Mouse (Mus musculus) monocyte, adult 2 months (primary cell): Measurements from ENCODE around the gene Fam184b.
A peak's percentile ranks its signal among the peaks of the same experiment; 100 is the strongest.

Experiments
- DNase-seq, 2 experiments: peaks; one replicate each; pipeline ENCODE4 v3.0.0; 2022; ENCODE audit warnings: low spot score in 2 of 2, low read depth in 1 of 2

The Fam184b gene

DNA sequence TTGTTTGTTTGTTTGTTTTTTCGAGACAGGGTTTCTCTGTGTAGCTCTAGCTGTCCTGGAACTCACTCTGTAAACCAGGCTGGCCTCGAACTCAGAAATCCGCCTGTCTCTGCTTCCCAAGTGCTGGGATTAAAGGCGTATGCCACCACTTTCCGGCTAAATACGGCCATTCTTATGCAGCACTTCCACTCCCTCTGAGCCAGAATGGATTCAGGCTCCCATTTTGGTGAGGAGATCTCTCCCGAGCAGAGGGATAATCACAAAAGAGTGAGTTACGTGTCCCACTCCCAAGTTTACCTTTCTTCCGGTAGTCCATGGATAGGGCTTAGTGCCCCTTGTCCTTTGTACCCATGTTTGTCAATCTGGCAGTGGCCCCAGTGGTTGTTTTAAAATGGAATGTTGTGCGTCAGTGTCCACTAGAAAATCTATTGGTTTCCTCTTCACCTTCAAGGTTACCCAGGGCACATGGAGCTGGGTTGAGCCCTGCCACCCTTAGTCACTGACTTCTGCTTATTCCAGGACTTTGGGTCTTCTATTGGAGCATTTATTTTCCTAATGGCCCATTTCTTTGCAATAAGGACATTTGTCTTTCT is 124.2 kb downstream of the Fam184b start:
- no peak for DNase-seq

DNA sequence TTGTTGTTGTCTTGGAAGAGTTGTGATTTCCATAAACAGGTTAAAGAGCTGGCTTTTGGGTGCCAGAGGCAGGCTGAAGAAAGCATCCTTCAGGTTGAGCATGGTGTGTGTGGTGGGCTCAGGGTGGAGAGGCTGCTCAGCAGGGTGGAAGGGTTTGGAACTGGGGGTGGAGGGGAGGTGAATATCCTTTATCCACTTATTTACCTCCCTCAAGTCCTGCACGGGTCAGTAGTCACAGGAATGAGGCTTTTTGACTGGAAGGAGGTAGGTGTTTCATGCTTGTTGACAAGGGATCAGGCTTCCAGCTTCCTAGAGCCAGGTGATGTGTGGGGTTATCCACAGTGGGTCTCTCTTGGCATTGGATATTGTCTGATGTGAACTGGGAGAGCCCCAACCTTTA is 124.8 kb downstream of the Fam184b start:
- DNase-seq = no peak

DNA sequence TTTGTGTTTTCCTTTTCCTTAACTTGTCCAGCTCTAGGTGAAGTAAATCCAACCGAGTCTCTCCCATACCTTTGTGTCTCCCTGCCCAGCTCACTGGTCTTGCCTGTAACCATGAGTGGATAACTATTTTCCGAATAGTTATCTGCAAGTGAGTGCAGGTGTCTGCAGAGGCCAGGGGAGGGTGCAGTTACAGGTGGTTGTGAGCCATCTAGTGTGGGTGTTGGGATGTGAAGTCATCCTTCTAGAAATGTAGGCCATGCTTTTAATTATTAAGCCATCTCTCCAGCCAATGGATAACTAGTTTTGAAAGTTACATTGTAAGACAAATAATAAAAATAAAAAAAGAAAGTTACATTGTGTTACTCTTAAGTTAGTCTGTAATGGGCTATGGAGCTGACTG is 125.9 kb downstream of the Fam184b start:
- no peak for DNase-seq

DNA sequence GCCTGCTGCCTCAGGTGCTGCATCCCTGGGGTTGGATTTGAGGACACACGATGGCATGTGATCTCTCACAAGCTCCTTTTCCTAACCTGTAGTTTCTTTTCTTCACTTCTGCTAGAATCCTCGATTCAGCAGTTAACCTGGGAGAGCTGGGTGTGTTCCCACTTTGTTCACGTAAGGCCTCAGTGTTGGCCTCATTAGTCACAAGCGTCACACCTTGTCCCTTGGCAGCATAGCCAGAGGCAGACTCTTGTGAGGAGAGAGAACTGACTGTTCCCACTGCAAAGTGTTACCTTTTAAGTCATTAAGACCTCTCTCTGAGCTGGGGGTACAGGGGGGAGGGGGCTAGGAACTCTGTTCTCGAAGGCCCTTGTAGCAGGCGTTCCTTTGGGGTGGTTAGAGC is 126.5 kb downstream of the Fam184b start:
- DNase-seq = no peak

DNA sequence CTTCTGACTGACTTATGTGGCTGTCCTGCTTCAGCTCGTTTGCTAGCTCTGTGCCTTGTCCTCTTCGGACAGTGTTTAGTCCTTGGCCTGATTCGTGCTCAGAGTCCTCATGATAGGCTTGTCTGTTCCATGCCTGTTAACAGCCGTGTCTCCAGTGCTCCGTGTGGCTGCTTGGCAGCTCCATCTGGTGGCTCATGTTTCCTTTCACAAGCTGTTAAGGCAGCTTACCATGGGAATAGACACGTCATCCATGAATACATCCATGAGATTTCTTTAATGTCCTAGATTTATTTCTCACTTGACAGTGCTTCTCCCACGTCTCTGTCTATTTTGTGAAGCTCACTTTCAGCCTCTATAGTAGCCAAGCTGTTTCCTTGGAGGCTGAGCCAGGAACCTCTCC is 129.3 kb downstream of the Fam184b start:
- DNase-seq = no peak

DNA sequence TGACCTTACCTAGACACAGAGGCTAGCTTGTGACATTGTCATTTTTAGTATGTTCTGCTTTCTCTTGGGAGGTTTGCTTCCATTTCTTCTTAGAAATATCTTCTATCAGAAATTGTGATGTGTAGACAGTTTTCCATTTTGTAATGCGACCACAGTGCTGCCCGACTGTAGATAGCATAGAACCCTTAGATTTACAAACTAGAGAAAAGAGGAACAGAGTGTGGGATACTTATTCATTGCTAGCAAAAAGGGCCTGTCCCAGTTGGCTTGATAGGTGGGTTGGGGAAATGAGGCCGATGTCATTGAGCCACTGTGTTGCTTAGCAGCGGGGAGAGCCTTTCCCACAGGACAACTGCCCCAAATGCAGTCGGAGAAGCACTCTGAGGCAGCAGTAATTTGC is 141.8 kb downstream of the Fam184b start:
- DNase-seq = no peak

DNA sequence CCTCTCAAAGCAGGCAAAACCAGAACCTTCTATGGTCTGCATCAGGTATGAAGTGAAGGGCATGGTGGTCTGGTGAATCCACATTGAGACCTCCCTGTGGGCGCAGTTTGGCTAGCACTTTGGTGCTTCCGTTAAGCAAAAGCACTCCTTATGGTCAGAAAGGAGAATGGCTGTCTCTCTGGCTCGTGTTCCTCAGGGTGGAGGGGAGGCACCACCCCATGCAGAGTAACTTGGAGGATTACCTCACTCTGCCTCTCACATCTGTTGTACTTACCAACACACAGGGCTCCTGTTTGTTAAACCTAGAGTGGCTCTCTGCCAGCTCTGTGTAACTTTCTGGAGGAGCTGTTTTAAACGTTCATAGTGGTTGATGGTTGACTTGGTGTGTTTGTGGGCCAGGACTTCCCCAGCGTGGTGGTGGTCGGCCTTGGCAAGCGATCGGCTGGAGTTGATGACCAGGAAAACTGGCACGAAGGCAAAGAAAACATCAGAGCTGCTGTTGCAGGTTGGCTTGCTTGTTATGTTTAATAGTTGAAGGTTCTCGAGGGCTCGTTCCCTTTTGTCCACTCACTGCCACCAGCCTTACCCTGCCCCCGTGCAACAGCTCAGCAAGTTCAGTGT is 142.4 kb downstream of the Fam184b start:
- no peak for DNase-seq

DNA sequence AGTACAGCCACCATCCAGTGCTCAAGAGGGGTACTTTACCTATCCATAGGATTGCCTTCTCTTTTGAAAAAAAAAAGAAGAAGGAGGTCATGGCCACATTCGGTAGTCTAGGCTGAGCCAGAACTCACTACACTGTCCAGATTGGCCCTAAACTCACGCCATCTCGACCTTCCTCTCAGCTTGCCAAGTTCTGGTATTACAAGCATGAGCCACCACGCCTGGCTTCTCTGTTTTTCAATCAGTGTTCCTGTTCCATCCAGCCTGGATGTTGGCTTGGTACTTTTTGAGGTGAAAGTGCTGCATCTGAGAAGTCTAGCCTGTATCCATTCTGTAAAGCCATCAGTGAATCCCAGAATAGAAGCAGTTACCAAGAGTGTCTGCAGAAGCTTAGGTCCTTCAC is 142.9 kb downstream of the Fam184b start:
- no peak for DNase-seq

DNA sequence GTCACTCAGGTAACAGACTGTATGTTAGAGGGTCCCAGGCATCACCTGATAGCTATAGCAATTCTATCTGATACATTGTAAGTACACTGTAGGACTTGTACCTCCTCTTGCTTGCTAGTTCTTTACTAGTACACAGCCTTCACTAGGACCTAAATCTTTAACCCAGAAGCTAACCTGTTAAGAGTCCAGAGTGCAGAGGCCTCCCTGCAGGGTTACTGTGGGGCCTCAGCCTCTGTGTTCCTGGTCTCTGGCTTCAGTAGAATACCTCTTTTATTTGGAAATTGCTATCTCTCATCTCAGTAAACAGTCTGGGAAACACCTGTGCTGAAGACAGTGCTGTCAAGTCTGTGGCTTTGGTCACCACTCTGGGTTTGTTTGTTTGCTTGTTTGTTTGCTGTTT is 143.4 kb downstream of the Fam184b start:
- DNase-seq = no peak

DNA sequence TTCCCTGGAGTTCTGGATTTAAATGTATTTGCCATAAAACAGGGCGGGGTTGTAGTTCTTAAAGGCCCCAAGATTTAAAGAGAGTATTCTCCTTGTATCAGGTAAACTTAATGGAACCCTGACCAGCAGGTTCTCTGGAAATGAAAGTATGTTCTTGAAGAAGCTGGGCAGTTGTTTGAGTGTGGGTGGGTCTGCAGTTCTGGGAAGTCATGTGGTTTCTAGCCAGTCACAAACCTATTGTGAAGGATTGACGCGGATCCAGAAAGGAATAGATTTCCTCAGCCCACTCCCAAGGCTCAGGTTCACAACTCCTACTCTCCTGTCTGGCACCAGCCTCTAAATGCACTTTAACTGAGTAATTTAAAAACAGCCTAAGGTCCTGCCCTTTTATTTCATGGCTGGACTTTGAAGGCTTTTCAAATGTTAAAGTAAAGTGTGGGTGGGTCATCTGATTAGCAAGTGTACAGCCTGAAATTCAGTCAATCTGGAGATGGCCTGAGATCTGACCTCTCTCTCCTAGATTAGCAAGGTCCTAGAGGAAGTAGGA is 143.9 kb downstream of the Fam184b start:
- no peak for DNase-seq

DNA sequence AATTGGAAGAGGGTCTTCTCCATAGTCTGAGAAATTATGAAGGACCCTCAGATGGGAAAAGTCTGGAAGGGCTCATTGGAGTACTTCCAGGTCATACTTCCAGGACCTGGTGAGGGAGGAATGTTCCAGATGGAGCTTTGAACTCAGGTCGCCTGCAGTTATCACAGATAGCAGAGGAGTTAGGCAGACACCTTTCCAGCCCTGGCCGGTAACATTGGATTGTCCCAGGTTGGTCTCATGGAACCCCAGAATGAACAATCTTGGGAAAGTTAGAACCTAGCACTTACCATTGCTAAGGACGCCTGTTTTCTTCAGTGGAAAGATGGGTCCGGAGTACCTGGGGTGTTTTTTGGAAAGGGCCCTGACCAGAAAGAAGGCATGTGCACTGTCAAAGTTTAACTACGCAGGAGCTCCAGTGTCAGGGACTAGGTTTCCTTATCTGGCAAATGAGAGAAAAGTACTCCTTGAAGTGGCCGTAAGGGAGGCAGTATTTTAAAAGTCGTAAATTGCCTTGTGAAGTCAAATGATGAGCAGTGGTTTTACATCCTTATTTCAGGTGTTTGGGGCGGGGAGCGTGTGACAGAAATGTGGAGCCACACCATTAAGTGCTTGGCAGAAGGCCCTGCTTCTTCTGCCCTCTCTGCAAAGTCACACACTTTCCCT is 145.2 kb downstream of the Fam184b start:
- DNase-seq = no peak

DNA sequence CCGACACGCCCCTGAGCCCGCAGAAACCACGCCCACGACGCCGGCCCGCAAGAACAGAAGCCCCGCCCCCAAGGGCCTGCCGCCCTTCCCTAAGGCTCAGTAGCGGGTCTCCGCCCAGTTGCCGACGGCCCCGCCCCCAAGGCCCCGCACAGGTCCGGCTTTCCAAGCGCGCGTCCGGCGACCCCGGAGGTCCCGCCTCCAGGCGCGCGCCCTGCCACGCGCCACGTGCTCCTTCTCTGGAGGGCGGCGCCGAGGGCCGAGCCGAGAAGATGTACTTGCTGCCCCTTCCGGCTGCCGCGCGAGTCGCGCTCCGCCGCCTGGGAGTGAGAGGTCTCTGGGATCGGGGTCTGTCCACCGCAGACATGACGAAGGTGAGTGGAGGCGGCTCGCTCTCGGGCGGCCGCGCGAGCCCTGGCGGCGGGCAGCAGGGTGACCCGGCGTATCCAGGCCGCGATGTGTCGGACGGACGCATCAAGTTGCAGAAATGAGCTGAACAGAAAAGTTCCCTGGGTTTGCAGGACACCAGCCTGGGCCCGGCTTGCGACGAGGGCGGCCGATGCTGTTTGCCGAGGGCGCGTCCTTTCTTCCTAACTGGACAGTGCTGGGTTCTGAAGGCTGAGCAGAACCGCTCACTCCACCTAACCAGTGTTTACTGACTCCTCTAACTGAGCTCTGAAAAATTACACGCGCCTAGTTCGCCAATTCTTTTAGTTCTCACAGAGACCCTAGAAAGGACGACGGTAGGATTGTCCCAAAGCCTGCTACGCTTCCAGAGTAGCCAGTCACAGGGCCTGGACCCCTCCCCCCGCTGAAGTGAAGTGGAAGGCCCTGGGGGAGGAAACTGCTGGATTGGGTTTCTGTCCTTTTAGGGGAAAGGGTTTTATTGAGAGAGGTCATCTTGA is 146.0 kb downstream of the Fam184b start, which contains the start of gene Lap3:
Gene Lap3, plus strand, starts transcription at position 184 of the 902 bp plus-strand sequence.
- DNase-seq = peak; percentile 96 to 99

DNA sequence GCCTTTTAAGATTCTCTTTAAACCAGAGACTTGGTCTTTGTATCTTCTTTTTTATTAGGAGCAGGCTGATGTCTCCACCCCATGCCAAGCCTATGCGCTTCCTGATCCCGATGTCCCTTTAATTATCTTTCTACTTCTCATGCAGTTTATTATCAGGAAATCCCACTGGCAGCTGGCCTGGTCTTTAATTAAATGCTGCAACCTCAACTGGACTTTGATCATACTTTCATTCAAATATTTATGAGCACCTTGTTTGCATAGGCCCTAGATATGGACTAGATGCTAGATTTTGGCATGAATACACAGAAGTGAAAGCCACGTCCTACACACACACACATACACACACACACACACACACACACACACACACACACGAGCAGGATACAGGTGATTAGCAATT is 147.6 kb downstream of the Fam184b start:
- no peak for DNase-seq

DNA sequence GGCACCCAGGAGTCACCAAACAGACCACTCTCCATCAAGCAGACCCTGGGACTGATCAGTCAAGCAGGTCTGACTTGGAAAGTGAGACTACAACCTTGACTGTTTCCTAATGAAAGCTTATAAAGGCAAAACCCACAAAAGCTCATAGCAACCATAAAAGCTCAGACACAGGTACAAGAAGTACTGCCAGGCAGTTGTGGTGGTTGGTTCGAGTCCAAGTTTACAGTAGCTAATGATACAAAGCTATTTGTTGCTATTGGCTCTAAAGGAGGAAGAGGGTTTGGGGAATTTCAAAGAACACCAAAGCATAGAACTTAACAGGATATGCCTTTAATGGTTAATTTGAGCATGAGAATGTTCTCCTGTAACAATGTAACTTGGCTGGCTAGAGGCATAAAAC is 155.8 kb downstream of the Fam184b start:
- DNase-seq = no peak

DNA sequence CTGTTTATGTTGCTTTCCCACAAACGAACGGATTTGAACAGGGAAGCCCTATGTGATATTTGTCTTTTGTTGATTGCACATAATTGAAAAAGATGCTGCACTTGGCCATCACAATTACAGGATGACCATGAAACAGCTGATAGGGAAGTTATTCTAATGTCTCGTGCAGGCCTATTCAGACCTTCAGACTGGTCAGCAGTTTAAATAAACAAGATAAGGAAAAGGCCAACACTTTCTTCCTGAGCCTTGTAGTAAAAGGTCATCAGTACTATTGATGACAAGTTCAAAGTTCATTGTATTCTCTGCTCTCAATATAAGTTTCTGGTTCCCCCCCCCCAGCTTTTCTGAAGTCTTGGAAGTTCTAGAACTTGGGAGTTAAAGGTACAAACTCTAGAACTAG is 156.8 kb downstream of the Fam184b start:
- no peak for DNase-seq

DNA sequence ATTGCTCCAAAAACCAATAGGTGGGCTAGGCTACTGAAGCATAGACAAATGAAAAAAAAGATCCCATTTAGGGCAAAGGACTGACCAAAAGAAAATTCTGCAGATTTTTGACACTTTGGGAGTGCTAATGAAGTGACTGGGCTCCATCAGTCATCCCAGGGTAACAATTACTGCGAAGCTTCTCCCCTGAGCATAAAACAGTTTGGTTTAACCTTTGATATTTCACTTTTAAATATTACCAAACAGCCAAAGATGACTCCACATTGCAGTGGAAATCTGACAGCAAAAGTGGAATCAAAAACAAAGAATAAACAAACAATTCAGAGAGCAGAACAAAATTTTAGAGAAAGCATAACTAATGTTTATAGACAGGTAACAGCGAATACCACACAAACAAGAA is 158.3 kb downstream of the Fam184b start:
- DNase-seq = no peak

DNA sequence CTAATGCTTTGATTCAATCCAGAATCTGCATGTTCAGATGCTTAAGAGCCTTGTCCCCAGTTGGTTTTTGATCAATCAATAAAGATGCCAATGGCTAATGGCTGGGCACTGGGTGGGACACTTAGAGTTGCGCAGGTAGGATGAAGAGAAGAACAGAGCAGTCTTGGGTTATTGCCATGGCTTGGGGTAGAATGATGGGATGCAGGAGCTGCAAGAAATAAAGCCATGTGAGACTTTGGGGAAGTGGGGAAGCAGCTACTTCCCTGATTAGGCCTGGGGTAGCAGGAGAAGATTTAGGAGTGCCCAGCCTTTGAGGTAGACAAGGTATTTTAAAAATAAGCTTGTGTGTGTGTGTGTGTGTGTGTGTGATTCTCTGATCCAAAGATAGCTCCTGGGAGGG is 159.3 kb downstream of the Fam184b start:
- no peak for DNase-seq
